Mouse (Mus musculus): ENCODE data around the gene Lurap1.
A peak's percentile ranks its signal among the peaks of the same experiment; 100 is the strongest.

Gene Lurap1

DNA sequence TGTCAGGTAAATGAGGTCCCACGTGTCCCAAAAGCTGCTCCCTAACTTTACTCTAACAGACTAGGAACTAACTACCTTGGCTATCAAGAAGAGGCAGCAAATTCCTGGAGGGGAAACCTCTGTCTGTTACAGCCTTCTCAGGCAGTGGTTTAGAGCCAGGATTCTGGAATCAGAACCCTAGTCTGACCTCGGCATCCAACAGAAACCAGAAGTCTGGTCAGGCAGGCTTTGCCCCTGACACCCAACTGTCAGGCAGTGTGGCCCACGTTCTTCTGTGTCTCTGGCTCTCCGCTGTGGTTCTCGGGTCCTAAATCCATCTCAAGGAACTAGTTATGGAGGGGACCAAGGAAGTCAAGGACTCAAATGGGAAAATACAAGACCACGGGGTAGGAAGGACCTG, at the start of gene Lurap1:
TSS of gene Lurap1 (minus strand) at position 101 of the 400 bp plus-strand sequence.
- DNase-seq (ENCODE audit: low spot score): no peak

DNA sequence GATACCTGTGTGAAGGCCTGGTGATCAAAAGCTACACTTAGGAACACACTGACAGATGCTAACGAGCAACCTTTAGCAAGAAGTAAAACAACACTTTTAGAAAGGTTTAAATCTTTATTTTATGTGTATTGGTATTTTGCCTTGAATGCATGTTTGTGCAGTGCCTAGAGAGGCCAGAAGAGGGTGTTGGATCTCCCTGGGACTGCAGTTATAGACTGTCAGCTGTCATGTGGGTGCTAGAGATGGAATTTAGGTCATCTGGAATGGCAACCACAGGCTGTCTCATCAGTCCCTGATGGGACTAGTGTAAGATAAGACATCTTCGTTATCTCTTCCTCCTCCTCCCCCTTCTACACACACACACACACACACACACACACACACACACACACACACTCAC, 47.3 kb upstream of the Lurap1 start:
- no peak for DNase-seq (ENCODE audit: low spot score)

DNA sequence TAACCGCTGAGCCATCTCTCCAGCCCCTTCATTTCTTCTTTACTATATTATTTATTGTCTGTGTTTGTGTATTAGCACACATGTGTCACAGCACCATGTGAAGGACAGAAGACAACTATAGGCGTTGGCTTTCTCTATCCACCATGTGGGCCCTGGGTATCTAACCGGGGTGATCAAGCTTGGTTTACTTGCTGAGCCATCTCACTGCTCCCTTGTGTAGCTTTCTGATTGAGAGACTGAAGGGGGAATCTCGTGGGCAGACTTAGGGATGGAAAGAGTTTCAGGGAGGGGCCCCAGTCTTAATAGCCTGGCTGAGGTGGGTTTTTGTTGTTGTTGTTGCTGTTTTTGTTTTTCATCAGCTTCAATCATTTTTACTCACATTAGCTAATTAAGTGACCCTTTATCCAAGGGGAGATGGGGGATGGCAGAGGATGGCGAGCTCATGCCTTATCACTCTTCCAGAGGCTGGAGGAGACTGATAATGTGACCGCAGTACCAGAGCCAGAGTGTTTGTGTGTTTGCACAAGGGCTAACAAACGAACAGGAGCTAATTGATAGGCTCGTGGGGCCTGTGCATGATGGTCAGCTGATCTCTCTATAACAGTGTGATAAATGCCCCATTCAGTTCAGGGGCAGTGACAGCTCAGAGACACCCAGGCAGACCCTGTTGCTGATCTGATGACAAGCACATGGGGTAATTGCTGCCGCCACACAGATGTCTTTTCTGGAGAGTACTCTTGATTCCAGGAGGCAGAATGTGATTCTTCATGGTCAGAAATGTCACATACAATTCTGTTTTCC, 42.6 kb upstream of the Lurap1 start:
- DNase-seq (ENCODE audit: low spot score): no peak

DNA sequence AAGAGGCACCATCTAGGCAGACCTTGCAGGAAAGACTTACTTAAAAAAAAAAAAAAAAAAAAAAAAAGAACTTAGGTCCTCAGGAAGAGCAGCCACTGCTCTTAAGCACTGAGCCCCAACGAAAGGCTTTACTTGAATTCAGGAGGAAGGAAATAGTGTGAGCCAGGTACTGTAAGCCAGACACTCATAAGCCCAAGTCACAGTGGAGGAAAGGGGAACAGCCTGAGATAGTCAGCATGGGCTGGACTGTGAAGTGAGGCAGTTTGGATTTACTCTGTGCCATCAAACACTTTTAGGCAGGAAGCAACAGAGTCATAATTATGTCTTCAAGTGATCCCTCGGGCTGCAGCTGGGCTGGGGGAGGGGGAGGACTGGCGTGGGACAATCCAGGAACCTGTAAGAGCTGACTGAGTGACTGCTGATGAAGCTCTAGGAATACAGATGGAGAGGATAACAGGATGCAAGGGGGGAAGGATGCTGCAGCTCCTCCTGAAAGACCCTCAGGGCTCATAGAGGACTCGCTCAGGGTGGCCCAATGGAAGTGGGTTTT, 41.2 kb upstream of the Lurap1 start:
- DNase-seq (ENCODE audit: low spot score): no peak

DNA sequence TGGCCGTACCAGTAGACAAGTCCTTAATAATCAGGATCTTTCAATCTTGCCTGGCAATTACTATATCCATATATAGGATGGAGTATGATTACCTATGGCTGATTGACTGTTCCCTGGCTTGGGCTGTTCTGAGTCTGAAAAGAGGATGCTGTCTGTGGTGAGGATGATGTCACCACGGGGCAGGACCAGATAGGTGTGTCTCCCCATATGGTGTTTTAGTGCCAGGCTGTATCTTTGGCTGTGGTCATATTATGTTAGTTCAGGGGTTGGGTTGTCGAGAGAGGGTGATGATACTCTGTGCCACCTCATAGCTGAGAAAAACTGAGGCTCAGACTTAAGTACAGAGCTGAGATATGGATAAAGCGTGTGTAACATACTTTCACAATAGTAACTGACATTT, 33.9 kb upstream of the Lurap1 start:
- DNase-seq (ENCODE audit: low spot score): no peak

DNA sequence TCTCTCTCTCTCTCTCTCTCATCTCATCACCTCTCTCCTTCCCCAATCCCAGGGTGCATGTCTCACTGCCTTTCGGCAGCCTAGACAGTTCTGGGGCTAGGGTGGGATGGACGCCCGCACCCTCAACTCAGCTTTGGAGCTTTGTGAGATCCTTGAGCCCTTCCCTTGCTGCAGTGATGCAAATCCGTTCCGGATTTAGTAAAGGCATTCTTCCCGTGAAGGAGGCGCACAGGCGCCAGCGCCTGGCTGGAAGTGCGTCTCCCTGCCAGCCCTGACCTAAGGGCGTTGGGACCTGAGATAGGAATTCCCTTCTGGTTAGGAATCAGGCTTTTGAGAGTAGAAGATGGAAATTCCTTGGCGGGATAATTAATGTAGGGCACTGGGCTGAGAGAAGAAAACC, 31.6 kb upstream of the Lurap1 start:
- no peak for DNase-seq (ENCODE audit: low spot score)

DNA sequence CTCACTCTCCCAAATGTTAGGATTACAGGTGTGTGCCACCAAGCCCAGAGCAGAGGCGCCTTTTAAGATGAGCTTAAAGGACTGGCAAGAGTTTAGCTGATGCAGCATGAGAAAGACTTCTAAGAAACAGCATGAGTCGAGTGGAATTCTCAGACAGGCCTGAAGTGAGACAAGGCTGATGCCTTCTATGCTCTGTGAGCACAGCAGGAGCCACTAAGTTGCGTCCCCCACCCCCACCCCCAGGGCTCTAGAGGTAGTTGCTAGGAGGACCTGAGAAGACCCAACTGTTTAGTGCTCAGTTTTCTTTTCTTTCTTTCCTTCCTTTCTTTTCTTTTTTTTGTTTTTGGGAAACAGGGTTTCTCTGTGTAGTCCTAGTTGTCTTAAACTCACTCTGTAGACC, 30.9 kb upstream of the Lurap1 start:
- no peak for DNase-seq (ENCODE audit: low spot score)

DNA sequence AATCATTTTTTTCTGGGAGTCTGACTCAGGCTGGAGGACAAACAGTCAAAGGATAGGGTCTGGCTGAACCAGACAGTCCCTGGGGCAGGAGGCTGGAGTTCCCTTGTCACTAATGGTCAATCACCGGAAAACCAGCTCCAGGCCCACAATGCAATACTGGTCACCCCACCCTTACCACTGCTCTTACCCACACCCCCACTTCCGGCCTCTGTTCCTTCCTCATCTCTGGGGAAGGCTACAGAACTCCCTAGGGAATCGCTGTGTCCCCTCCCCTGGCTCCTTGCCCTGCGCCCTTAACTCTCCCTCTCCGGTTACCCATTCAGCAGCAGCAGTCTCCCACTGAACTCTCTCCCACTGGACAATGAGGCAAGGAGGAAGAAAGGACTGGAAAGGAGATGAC, 26.0 kb upstream of the Lurap1 start:
- peak; percentile 49 for DNase-seq (ENCODE audit: low spot score)

DNA sequence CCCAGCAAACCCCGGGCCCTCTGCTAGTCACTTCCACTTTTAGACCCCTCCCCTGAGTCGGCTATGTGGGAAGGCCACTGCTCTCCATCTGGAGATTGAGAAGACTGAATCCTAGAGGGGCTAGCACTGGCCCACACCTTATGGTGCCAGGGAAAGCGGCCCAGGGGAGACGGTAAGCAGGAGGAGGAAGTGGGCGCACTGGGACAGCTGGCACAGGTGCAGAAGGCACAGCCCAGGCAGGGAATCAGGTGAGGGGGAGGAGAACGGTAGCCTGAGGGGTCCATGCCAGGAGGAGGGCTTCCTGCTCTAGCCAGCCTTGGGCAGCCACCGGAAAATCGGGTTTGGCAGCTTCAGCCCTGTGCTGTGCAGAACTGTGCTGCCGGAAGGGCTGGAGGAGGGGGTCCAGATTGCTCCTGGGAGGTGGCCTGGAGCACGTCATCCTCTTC, 25.4 kb upstream of the Lurap1 start:
- peak; percentile 93 for DNase-seq (ENCODE audit: low spot score)

DNA sequence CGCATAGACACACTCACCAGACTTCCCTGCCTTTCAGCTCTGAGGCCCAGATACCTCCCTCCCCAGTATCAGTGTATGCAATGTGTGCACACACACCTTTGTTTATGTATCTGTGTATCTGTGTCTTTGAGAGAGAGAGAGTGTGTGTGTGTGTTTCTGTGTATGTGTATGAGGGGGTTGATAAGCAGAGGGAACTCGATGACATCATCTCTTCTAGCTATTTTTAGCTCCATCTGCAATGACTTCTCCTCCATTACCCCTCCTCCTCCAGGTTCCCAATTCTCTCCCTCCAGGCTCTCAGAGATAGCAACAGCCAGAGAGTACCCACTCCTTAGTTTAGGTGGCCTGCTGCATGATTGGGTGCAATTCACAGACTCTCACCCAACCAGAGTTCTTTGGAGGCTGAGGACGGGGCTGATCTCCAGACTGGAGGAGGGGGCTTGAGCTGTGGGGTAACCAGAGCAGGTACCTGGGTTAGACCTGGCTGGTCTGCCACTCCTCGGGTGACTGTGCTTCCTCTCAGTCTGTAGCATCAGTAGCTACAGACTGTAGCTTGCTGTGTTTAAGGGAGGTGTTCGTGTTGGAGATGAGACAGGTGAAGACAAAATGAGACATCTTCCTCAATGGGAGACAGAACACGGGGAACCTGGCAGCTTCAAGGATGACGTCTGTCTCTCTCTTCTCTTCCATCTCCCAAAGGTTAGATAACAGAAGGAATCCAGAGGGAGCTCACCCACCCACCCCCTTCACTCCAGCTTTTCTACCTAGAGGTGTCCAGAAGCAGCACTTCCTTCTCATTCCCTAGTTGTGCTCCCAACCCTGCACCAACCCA, 24.8 kb upstream of the Lurap1 start:
- DNase-seq (ENCODE audit: low spot score): no peak

DNA sequence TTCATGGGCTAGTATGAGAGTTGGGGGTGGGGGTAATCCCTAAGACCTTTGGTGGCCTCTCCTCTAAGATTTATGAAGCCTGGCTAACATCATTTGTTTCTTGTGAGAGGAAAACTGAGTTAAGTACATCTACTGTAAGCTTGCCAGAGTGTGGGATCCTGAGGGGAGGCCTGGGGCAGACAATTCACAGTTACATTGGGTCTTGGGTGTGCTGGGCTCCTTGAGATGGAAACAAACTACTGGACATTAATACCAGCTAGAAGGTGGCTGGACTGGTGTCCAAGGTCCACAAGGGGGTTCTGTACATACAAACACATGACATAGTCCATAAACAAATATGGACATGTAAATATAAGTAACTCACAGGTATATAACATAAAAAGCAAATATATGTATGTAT, 24.0 kb upstream of the Lurap1 start:
- no peak for DNase-seq (ENCODE audit: low spot score)

DNA sequence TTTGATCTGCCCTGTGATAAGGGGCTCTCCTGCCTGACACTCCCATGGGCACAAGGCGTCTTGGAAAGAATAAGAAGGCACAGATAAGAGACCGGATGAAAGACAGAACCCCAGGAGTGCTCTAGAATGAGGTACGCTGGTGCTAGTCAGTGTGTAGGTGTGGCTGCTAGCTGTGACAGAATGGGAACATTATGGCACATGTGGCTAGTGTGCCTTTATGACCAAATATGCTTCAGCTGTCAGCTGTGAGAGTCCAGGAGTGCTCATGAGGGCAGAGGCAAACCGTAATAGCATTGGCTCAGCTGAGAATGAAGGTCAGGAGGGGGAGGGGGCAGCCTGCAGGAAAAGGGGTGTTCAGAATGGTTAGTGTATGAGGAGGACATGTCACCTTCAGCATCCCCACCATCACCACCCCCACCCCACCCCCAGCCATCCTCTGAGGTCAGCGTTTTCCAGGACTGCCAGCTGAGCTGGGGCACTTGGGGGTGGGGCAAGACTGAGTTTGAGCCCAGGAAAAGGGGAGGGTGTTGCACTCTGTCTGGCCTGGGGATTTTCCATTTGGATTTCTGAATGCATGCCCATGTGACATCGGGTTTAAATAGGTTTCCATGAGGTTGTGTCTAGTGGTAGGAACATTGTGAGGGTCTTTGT, 23.5 kb upstream of the Lurap1 start:
- DNase-seq (ENCODE audit: low spot score): no peak

DNA sequence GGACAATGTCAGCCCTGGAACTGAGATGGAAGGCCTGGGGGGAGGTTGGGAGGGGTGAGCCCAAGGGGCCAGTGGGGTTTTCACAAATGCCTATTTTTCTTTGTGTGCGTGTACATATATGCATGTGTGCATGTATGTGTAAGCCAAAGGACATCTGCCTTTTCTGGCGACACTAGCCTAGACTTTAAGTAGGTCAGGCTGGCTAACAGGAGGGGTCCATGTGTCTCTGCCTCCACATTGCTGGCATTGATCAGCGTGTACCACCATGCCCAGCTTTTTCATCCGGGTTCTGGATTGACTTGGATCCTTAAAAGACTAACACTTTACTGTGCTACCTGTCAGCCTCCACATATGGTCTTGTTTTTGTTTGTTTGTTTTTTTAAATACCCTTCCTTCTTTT, 22.6 kb upstream of the Lurap1 start:
- DNase-seq (ENCODE audit: low spot score): no peak

DNA sequence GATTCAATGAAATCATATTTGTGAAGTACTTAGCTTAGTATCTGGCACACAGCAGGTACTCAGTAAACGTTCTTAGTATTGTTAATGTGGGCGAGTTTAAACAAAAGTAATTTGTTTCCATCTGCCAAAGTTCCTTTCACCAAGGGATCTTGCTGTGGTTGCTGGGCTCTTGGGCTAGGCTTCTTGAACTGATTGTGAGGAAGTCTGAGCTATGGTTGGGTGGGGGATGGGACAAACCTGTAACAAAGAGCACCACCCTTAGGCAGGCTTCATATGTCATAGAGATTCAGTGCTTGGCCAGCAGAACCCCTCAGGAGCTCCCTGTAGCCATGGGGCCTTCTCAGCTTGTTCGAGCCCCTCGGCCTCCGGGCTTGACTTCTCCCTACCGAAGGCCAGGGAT, 21.9 kb upstream of the Lurap1 start, which contains the start of the genes 1700042G07Rik and Gm49337:
TSS of gene 1700042G07Rik (plus strand) at position 301 of the 400 bp plus-strand sequence.
TSS of gene Gm49337 (plus strand) at position 313 of the 400 bp plus-strand sequence.
- DNase-seq (ENCODE audit: low spot score): no peak

DNA sequence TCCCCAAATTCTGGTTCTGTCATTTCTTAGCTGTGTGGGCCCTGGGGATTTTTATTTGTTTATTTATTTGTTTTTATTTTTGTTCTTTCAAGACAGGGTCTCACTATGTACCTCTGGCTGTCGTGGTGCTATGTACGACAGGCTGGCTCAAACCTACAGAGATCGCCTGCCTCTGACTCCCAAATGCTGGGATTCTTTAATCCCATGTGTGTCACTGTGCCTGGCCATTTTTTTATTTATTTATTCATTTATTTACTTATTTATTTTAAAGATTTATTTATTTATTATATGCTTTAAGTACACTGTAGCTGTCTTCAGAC, 18.2 kb upstream of the Lurap1 start:
- DNase-seq (ENCODE audit: low spot score): no peak

DNA sequence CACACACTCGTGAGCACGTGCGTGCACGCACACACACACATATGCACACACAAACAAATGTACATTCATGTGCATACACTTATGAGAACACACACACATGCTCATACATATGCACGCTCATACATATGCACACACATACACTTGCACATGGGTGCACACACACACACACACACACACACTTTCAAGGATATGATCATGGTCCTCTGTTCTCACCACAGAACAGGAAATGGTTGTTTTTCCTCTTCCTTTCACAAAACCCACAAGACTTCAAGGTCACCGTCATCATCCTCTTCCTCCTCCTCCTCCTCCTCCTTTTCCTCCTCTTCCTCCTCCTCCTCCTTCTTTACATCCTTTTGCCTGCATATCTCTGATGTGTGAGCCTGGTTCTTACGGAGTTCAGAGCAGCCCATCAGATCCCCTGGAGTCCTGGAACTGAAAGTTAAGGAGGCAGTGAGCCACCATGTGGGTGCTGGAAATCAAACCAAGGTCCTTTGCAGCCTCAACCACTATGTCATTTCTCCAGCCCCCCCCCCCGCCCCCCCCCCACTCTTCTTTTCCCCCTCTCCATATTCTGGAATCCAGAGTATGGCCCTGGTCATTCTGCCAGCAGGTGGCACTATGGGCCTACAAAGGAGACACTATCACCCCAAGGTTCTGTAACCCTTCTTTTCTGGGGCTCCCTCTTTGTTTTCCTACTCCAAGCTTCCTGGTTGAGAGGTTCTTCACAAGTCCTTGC, 17.6 kb upstream of the Lurap1 start:
- DNase-seq (ENCODE audit: low spot score): peak; percentile 83

DNA sequence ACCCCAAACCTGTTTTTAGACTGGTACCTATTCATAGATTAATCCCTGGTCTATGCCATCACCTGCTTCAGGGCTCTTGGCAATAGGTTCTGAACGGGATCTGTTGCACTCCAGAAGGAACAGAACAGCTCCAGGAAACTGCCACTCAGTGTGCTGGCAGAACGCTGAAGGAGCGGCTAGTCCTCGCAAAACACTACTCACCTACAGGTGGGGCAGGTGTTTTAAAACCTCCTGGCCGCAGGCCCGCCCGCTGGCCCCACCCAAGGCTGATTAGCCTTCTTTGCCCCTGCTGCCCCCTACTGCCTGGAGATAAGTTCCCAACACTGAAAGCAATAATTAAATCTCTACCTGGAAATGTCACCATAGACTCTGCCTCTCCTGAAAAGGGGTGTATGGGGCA, 16.3 kb upstream of the Lurap1 start, which contains the start of gene Tspan1:
TSS of gene Tspan1 (minus strand) at position 198 of the 400 bp plus-strand sequence.
- DNase-seq (ENCODE audit: low spot score): peak; percentile 82

DNA sequence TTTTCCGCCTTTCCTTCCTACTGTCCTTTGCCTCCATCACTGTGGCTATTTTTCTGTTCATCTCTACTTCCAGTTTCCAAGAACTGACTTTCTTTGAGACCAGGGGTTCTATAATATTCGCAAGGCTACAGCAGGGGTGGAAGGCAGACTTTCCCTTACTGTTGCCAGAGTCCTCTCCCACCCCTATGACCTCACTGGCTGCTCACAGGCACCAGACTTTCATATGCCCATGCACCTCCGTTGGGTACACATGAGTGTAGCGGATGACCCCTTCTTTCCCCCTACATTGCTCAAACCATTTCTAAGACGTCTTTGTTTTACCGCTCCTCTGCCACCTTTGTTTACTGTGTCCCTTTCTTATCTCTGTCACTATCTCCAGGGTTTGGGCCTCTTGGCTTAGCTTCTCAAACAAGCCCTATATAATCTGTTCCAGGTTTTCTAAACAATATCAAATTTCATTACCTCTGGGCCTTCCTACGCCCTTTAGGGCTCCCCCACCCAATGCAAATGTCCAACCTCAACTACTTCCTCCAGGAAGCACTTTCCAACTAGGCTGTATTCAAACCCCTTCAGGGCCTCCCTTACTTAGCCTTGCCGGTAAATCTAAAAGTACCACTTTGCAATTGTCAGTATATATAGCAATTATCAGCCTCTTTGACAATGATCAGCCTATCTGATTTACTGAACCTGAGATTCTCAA, 14.7 kb upstream of the Lurap1 start:
- DNase-seq (ENCODE audit: low spot score): no peak

DNA sequence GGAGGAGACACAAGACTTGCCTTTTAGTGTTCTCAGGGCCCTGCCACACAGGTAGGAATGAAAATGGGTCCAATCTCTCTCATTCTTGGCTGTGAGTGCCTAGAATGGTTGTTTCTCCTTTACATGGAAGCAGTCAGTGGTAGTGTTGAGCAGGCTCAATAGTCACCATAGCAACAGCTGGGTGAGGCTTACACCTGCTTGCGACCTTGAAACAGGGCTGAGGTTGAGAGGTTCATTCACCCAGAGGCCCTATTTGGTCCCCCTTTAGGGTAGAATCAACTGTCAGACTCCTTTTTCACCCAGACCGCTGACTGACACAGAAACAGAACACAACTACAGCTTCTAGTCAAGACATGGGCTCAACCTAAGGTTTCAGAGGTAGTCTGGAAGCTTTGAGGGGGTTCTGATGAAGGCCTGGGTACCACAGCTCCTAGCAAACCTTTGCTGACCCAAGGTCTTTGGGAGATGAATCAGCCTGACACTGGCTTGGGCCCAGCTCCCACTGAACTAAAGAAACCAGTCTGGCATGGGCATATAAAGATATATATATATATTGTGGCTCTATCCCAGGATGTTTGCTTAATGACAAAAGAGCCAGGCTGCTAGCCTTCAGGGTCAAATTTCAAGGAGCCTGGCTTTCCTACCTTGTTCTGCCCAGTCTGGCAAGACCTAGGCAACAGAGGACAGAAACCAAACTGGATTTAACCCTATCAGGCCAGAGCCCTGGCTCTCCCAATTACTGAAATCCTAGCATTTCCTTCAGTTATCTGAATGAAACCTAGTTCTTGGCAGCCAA, 13.8 kb upstream of the Lurap1 start:
- no peak for DNase-seq (ENCODE audit: low spot score)

DNA sequence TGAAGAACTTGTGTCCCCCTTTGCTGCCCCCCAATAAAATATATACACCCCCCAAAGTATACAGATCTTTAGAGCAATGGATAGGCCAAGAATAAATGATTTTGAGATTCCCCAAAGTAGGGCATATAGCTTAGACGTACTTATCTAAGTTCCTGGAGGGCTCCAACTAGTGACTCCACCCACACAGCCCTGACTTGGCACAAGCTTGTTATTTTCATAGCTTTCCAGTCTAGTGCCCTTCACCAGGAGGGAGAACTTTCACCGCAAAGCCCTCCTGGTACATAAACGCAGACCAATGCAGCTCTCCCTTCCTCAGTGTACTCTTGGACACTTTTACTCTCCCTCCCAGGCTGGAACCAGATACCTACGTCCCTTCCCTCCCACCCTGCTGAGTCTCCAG, 11.0 kb upstream of the Lurap1 start:
- no peak for DNase-seq (ENCODE audit: low spot score)

Data from urinary bladder, postnatal 14 days (tissue).